Mouse (Mus musculus) retina, adult 2 months (tissue): ENCODE data around the gene Wee1.
"Not testable (repeated sequence)": the region's sequence is repeated elsewhere in the genome, so short reads cannot be mapped to it uniquely, and the experiment has no call there.

Source experiments
- DNase-seq: peaks from one replicate; pipeline ENCODE4 v3.0.0-alpha.2; 2012; ENCODE audit warnings: low read depth, low spot score

Wee1 gene

DNA sequence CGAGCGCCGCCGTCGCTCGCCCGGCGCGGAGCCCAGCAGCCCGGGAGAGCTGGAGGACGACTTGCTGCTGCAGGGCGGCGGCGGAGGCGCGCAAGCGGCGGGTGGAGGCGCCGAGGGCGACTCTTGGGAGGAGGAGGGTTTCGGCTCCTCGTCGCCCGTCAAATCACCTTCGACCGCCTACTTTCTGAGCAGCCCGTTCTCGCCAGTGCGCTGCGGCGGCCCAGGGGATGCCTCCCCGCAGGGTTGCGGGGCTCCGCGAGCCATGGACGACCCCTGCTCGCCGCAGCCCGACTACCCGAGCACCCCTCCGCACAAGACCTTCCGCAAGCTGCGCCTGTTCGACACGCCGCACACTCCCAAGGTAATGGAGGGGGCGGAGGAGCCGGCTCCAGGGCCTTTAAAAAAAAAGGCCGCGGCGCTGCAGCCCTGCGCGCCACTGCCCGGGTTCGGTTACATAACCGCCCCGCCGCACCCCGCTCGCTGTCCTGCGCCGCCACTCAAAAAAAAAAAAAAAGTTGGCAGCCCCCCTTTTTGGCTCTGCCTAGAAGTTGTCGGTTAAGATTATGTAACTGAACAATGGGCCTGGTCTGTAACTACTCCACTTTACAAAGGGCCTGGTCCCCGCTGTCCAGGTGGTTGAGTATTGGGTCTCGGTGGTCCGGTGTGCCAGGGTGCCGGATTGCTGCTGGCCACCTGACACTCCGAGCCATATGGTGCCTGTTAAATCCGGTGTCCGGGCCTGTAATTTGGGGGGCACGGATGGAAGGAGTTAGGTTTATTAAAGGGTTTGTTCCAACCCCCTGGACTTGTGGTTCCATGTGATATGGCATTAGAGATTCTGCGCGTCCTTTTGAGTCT lies 948 bp downstream of the Wee1 start:
- no peak for DNase-seq

DNA sequence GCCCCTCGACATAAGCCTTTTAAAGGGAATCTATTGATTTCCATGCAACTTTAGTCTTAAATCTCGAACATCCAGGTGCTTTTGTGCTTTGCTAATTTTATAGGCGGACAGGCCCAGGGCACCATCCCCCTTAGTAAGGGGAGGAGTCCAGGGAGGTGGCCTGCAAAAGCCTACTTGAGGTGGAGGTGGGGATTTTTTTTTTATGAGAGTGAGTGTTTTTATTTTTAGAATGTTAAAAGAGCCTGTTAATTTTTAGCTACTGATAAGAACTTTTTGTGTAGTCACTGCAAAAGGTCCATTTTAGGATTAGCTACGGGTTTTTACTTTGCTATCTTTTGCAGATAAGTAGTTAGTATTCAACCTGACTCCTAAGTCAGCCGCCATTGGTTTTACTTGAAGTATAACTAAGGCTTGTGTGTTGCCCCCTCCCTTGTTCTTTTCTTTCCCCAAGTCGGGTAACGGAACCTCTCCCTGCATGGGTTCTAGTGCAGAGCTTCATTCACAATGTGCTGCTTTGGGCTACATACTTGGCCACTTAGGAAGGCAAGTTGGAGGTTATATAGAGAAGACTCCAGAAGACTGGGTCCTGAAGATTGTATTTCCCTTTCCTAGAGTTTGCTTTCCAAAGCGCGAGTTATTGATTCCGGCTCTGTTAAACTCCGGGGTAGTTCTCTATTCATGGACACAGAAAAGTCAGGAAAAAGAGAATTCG lies 2.2 kb downstream of the Wee1 start:
- no peak for DNase-seq

DNA sequence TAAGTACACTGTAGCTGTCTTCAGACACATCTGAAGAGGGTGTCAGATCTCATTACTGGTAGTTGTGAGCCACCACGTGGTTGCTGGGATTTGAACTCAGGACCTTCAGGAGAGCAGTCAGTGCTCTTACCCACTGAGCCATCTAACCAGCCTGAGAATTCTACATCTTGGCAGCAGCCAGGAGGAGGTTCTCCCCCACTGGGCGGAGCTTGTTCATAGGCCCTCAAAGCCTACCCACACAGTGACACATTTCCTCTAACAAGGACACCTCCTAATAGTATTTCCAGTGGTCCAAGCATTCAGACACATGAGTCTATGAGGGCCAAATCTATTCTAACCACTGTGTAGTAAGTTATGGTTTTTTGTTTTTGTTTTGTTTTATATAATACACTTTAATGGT lies 6.7 kb downstream of the Wee1 start:
- no peak for DNase-seq

DNA sequence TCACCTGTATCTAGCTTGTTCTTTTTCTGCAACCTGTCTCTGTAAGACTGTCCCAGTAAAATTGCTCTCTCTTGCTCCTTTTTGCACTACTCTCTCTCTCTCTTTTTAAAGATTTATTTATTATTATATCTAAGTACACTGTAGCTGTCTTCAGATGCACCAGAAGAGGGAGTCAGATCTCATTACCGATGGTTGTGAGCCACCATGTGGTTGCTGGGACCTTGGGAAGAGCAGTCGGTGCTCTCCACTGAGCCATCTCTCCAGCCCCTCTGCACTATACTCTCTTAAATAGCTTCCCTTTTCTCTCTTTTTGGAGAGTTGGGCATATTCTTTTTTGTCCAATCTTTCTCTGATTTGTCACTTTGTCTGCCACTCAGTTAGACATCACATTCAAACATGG lies 10.4 kb downstream of the Wee1 start:
- not testable (repeated sequence) for DNase-seq

DNA sequence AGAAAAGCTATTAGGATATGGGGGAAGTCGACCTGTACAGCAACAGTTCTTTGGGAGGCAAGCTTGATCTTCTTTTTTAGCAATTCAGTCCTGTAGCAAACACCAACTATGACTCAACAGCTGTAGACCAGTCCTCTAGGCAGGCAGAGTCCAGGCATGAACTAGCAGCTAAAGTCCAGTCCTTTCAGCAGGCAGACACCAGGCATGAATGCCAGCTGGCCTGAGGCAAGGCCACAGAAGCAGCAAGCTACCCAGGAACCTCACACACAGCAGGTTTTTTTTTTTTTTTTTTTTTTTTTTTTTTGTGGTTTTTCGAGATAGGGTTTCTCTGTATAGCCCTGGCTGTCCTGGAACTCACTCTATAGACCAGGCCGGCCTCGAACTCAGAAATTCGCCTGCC lies 12.1 kb downstream of the Wee1 start:
- no peak for DNase-seq

DNA sequence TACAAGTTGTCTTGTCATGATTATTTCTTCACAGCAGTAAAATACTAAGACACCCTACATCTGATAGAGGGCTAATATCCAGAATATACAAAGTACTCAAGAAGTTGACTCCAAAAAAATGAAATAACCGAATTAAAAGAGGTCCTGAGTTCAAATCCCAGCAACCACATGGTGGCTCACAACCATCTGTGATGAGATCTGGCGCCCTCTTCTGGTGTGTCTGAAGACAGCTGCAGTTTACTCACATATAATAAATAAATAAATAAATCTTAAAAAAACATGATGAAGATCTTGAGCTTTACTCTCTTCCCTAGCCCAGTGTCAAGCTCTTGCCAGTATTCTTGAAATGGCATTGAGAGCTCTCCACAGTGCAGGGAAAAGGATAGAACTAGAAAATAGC lies 16.7 kb downstream of the Wee1 start:
- no peak for DNase-seq

DNA sequence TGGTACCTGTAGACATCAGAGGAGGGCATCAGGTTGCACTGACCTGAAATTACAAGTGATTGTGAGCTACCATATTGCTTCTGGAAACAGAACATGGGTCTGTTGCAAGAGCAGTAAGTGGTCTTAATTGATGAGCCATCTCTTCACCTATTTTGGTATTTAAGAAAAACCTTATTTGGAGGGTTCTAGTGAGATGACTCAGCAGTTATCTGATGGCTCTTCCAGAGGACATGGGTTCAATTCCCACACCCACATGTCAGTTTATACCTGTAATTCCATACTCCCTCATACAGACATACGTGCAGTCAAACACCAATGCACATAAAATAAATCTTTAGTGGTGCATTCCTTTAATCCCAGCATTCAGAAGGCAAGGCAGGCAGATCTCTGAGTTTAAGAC lies 22.0 kb downstream of the Wee1 start:
- DNase-seq: no peak

DNA sequence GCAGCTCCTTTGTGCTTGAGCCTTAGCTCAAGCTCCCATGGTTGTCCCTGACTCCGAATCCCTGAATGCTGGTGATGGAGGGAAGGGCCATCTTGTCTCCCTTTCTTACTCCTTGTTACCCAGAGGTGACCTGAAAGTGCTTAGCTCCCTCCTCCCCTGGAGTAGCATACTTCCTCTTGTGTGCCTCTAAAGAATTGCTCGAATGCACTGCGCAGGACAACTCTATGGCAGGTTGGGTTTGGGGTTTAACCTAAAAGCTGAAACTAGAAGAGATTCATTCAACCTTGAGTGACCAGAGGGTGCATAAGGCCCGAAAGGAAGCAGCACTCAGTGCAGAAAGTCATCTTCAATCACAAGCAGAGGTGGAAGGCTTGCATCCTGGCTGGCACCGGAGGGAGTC lies 31.0 kb downstream of the Wee1 start:
- no peak for DNase-seq

DNA sequence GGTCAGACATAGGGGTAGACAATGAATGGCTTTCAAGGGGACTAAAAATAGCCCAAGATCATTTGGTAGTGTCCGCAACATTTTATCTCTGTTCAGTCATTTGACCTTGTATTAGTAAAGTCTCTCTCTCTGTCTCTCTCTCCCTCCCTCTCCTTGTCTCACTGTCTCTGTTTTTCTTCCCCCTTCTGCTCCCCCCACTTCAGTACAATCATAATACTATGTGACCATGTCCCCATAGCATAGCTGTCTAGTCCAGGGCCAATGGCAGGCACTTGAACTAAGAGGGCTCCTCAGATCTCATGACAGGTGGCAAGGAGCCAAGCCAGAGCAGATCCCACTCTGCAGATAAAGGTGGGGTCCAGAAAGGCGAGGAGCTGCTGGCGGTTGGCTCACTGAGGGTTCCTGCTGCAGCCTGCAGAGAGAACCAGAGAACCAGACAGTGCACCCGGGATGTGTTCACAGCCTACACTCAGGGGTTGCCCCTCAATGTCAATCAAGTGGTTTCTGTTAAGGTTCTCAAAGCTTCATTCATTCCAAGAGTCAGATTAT lies 34.9 kb downstream of the Wee1 start:
- DNase-seq: no peak

DNA sequence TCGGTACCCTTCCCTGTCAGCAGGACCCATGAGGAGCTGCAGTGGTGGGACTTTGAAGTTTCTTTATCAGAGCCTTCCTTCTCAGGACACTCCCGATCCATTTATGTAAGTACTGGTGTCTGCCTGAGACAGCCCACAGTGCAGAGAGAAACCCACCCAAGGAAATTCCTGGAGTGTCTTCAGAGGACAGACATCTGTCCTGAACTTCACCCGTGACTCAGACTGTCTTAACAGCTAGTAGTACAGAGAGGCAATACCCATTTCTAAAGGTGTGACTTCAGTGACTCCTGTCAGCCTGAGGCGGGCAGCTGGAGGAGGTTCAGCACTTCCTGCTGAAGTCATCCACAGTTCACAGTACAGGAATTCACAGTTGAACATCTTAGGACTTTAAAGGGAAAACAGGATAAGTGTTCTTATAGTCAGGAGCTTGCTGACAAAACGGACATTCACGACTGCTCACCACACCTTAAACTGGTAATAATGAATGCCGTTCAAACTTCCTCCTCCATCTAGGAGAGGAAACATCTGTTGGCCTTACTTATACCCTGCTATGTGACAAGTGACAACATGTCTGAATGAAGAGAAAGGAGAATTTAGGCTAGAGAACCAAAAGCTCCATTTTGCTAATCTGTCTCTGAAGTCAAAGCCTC lies 35.5 kb downstream of the Wee1 start:
- no peak for DNase-seq

DNA sequence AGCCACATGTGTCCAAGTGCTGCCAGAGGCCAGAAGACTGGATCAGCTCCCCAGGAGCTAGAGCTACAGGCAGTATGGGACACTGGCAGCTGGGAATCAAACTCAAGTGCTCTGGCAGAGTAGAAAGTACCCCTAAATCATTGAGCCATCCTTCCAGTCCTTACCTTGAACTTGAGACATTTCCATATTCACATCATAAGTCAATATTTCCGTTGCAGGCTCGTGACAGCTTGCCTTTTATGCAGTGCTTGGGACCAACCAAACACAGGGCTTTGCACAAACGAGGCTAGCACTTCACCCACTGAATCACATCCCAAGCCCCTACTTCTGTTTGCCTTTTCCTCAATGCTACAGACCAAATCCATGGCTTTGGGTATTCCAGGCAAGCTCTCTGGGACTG lies 36.2 kb downstream of the Wee1 start:
- no peak for DNase-seq

DNA sequence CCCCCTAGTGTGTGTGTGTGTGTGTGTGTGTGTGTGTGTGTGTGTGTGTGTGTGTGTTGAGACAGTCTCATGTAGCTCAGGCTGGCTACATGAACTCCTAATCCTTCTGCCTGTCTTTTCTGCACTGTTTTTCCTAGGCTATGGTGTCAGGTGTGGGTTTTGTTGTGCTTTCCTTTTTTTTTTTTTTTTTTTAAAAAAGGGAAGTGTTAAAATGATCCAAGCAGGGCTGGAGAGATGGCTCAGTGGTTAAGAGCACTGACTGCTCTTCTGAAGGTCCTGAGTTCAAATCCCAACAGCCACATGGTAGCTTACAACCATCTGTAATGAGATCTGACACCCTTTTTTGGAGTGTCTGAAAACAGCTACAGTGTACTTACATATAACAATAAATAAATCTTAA lies 38.3 kb downstream of the Wee1 start:
- DNase-seq: not testable (repeated sequence)

DNA sequence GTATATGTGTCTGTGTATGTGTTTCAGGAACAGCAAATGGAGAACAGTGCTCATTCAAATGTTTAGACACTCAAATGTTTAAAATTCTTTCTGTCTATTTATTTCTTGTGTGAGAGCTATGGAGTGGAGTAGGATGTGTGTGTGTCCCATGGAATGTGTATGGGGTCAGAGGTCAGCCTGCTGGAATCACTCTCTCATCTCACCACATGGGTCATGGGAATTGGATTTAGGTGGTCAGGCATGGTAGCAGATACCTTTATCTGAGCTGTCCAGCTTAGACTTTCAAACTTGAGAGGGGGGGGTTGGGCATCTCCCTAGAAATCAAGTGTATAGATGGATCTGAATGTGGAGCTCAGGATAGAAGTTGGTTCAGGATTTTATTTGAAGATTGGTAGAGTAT lies 38.8 kb downstream of the Wee1 start:
- DNase-seq: no peak

DNA sequence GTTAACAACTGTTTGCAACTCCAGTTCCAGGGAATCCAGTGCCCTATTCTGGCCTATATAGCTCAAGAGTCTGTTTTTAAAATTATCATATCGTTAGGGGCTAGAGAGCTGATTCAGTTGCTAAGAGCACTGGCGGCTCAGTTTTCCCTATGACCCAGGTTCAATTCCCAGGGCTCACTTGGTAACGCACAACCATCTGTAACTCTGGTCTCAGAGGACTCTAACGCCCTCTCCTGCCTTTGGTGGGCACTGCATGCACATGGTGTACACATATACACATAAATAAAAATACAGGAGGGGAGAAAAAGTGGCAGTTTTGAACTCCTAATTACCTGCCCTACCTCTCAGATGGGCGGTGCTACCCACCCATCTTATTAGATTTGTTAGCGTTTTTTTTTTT lies 41.2 kb downstream of the Wee1 start:
- no peak for DNase-seq

DNA sequence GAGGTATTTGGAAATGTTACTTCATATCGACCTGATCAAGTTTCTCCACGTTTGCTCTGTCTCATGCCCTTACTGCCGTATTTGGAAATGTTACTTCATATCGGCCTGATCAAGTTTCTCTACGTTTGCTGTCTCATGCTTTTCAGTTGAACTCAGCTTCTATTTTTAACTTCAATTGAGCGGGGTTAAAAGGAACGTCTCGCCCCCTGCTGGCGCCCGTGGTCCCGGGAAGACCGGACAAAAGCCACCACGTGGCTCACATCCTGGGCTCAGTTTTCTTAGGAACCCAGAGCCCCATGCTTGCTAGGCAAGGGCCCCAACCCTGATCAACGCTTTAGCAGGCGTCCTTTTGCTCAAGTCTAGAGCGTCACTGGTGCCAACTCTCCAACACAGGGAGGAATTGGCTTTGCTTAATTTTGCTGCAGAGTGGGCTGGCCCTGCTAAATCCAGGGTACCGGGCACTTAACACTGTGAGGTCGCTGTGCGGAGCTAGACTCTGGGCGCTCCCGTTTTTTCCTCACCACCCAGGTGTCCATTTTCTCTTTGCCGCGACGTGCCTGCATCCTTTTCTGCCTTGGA lies 42.3 kb downstream of the Wee1 start:
- DNase-seq: peak; percentile 53

DNA sequence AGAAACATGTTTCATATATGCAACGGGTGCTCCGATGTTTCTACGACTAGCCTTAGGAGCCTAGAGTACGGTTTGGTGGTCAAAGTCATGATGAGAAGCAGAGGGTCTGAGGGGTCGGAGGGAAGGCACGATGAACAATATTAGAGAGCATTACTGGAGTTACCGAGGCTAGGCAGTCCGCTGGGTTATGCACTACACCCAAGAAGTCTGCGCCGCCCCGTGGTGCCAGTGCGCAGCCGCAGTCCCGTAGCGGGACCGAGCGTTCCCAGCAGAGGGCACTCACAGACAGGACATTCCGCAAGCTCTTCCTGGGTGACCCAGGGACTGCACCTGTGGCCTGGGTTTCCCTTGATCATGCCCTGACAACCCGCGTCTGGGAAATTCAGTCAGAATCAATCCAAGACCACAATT lies 42.9 kb downstream of the Wee1 start:
- peak; percentile 74 for DNase-seq

DNA sequence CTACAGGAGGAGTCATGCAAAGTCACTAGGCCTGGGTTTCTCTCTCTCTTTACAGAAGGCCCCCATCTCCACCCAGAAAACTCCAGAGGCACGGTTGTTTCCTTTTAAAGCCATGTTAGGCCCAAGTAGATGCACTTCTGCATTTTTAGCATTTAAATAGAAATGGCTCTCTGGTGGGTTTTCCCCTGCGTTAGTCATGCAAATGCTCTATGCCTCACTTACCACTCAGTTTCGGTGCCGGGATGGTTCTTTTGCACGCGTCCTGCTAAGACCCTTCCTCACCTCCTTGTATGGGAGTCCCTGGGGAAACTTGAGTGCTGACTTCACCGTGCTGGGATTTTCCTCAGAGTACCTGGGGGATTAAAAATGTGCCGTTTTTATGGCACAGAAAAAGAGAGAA lies 44.4 kb downstream of the Wee1 start:
- DNase-seq: no peak

DNA sequence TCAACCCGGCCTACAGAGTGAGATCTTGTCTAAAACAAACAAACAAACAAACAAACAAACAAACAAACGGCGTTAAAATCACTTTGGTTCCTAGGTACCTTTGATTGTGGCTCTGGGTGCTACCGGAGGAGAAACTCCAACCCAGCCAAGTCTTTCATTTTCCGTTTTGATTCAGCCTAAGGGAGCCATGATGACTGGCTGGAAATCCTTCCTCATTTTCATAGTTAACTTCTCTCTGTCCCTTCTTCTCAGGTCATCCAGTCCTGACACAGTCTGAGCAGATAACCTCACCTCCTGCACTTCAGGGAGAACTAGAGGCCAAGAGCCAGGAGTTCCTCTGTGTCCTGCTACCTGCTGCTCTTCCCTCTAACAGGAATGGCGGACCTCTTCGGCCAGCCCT lies 57.4 kb downstream of the Wee1 start:
- DNase-seq: no peak

DNA sequence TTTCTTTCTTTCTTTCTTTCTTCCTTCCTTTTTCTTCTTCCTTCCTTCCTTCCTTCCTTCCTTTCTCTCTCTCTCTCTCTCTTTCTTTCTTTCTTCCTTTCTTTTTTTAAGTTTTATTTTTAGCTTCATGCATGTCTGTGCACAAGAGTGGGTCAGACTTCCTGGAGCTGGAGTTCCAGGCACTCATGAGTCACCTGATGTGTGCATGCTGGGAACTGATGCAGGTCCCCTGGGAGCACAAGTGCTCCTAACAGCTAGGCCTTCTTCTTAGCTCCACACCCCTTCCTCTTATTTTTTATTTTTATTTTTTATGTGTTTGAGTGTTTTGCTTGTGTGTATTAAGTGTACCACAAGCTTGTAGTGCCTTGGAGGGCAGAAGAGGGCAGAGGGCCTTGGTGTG lies 58.8 kb downstream of the Wee1 start:
- DNase-seq: no peak

DNA sequence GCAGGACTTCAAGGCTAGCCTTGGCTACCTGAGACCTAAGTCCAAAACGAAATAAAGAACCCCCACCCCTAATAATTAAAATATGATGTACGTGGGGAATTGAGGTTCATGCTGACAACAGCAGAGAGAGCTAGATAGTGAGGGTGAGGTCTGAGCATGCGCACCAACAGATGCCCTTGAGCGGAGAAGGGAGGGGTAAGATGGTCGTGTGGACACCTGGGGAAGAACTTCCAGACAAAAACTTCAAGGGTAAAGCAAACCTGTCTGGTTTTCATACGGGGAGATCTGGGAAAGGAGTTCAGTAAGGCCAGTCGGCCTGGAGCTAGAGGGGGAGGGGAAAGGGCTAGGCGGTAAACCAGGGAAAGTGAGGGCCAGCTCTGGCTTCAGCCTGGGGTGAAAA lies 59.6 kb downstream of the Wee1 start:
- DNase-seq: no peak

DNA sequence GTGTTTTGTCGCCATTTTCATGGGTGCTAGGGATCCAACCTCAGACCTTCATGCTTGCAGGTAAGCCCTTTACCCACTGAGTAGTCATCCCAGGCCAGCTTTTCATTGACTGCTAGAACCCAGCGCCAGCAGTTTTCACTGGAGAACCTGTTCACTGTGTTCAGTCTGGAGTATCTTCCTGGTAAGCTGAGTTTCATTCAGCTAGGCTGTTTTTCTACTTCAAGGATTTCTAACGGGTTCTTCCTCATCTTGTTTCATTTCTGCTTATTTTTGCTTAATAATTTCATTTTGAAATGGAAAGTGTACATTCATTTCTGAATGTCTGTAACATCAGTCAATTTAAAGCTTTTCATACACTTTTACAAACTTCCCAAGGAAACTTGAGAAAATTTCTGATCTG lies 62.8 kb downstream of the Wee1 start:
- DNase-seq: no peak

DNA sequence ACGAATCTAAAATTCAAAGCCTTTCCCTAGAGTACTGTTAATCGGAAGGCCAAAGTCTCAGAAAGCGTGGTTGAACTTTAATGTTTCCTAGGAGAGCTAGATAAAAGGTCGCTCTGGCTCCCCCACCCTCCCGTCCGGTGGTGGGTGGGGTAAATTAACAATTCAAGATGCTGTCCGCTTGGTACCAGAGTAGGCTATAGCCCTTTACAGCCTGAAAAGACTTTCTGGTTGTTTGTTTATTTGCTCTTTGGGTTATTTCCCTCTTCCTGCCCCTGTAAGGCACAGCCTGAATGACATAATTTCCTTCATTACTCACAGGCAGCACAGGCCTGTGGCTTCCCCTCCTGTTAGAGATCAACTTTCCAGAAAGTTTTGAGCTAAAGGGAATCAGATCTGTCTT lies 68.1 kb downstream of the Wee1 start:
- DNase-seq: no peak
